Mouse (Mus musculus): ENCODE results near the gene Trim40. TPM values are rescaled to one million over a fixed set of nuclear protein-coding genes. Genes with fewer than 3 reads are reported as not detected.
A peak's percentile ranks its signal among the peaks of the same experiment; 100 is the strongest.
"Not testable (repeated sequence)": the region's sequence is repeated elsewhere in the genome, so short reads cannot be mapped to it uniquely, and the experiment has no call there.

The Trim40 gene
- polyA plus RNA-seq, 1 experiment from 2014 or later: not detected

DNA sequence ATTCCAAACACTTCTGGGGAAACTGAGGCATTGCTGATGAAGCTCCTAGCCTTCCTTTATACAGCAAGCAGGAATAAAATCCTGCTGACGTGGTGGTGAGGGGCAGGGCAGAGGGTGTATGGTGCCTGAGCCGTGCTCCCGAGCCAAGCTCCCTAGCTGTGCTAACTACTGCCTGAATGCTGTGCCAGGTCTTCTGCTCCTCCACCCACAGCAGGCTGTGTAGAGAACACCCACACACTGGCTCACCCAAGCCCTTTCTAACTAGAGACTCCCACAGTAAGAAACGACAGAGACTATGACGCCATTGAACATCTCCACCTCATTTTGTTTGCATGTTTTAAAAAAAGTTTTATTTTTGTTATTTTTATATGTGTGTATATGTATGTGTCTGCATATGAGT is 10.1 kb upstream of the Trim40 start:
- no peak for ATAC-seq (ENCODE audit: insufficient read depth, low FRiP score, low TSS enrichment)
- Histone ChIP-seq H3K4me2 (ENCODE audit: low read depth) (no peak overlapping the region), H3K36me3 (ENCODE audit: control insufficient read depth, insufficient read depth, low read length) (no peaks in the 10 kb centered on the region), H3K4me3 (ENCODE audit: low read depth, low read length) (no peak overlapping the region), H3K9me3 (ENCODE audit: control insufficient read depth, low read length) (no peaks in the 10 kb centered on the region), H3K4me1 (ENCODE audit: control insufficient read depth, insufficient read depth, low read length) (no peaks in the 10 kb centered on the region), H3K9ac (ENCODE audit: low read length) (no peak overlapping the region), H3K27ac (ENCODE audit: low read depth, low read length) (no peak overlapping the region), H3K27me3 (ENCODE audit: control insufficient read depth, insufficient read depth, low read length) (no peaks in the 10 kb centered on the region)
- WGBS: 83% methylated on average over 5 of the region's 5 CpGs
- DNase-seq (ENCODE audit: low spot score): no peak

DNA sequence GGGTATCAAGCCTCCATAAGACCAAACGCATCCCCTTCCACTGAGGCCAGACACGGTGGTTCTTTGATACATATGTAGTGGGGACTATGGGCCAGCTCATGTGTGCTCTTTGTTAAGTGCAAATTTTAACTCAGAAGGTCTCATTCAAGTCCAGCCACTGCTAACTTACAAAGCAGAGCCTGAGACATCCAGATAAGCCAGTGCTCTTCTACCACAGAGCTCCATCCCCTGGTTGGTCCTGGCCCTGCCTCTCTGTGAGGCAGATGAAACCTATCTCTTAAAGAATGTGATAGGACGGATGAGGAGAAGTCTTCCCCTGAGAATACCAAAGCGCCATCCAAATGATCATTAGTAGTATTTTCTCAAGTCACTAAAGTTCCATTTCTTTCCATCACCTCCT is 9.5 kb upstream of the Trim40 start:
- WGBS: 81% methylated on average over 4 of the region's 4 CpGs
- ATAC-seq (ENCODE audit: insufficient read depth, low FRiP score, low TSS enrichment) (no peak), DNase-seq (ENCODE audit: low spot score) (no peak)
- H3K27ac ChIP-seq (ENCODE audit: low read depth, low read length): no peak overlapping the region
- H3K4me2 ChIP-seq (ENCODE audit: low read depth): no peak overlapping the region
- H3K9me3 ChIP-seq (ENCODE audit: control insufficient read depth, low read length): no peaks in the 10 kb centered on the region
- no peaks in the 10 kb centered on the region for H3K4me1 ChIP-seq (ENCODE audit: control insufficient read depth, insufficient read depth, low read length)
- H3K4me3 ChIP-seq (ENCODE audit: low read depth, low read length): no peak overlapping the region
- no peaks in the 10 kb centered on the region for H3K27me3 ChIP-seq (ENCODE audit: control insufficient read depth, insufficient read depth, low read length)
- H3K9ac ChIP-seq (ENCODE audit: low read length): no peak overlapping the region
- no peaks in the 10 kb centered on the region for H3K36me3 ChIP-seq (ENCODE audit: control insufficient read depth, insufficient read depth, low read length)

- no peaks in the 10 kb centered on the region for H3K27me3 ChIP-seq (ENCODE audit: control insufficient read depth, insufficient read depth, low read length)
- no peaks in the 10 kb centered on the region for H3K36me3 ChIP-seq (ENCODE audit: control insufficient read depth, insufficient read depth, low read length)
- H3K4me1 ChIP-seq (ENCODE audit: control insufficient read depth, insufficient read depth, low read length): no peaks in the 10 kb centered on the region
- 69% methylated on average over 6 of the region's 6 CpGs for whole genome bisulfite sequencing
- H3K9me3 ChIP-seq (ENCODE audit: control insufficient read depth, low read length): no peaks in the 10 kb centered on the region
- no peak within 1 kb of the TSS for H3K4me3 ChIP-seq (ENCODE audit: low read depth, low read length)
- DNase-seq (ENCODE audit: low spot score) (no peak), ATAC-seq (ENCODE audit: insufficient read depth, low FRiP score, low TSS enrichment) (no peak)
- H3K9ac ChIP-seq (ENCODE audit: low read length): no peak within 1 kb of the TSS
- no peak within 1 kb of the TSS for H3K4me2 ChIP-seq (ENCODE audit: low read depth)
- no peak within 1 kb of the TSS for H3K27ac ChIP-seq (ENCODE audit: low read depth, low read length)
Measured at GRCm38 (mm10) chr17:36897552-36898205, 7.8 kb upstream of the Trim40 start, which contains the start of gene Trim31. Gene Trim31, plus strand, starts transcription at chr17:36898118.

DNA sequence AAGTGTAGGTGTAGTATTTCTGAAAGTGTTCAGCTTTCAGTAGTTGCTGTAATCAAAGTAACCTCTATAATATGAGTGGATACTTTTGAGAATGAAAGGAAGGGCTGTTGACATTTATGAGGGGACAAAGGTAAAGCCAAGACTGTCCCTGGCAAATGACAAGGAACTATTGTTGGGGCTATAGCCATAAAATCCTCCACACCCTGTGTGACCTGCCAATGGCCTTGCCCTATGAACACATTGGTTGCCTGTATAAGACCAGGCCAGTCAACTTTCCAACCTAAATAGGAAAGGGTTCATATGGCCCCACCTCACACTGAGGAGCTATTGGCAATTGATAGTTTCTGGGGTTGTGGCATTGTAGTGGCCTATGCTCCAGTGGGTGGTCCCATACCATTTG is 7.1 kb upstream of the Trim40 start:
- DNase-seq (ENCODE audit: low spot score): no peak
- H3K27ac ChIP-seq (ENCODE audit: low read depth, low read length): no peak overlapping the region
- no peak overlapping the region for H3K4me3 ChIP-seq (ENCODE audit: low read depth, low read length)
- no peak overlapping the region for H3K4me2 ChIP-seq (ENCODE audit: low read depth)
- H3K27me3 ChIP-seq (ENCODE audit: control insufficient read depth, insufficient read depth, low read length): no peaks in the 10 kb centered on the region
- no peaks in the 10 kb centered on the region for H3K4me1 ChIP-seq (ENCODE audit: control insufficient read depth, insufficient read depth, low read length)
- ATAC-seq (ENCODE audit: insufficient read depth, low FRiP score, low TSS enrichment): no peak
- H3K36me3 ChIP-seq (ENCODE audit: control insufficient read depth, insufficient read depth, low read length): no peaks in the 10 kb centered on the region
- H3K9me3 ChIP-seq (ENCODE audit: control insufficient read depth, low read length): no peaks in the 10 kb centered on the region
- no peak overlapping the region for H3K9ac ChIP-seq (ENCODE audit: low read length)

DNA sequence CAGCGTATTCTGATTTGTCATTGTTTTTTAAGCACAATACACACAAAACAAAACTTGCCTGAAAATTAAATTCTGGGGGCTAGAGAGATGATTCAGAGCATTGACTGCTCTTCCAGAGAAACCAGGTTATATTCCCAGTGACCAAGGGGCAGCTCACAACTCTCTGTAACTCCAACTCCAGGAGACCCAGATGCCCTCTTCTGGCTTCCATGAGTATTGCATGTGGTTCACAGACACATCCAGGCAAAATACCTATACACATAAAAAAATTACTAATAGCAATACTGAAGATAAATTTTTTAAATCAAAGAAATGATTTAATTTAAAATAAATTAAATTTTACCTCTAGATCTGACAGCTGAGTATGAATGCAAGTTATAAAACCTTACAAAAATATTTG is 6.7 kb upstream of the Trim40 start:
- ATAC-seq (ENCODE audit: insufficient read depth, low FRiP score, low TSS enrichment) (no peak), DNase-seq (ENCODE audit: low spot score) (peak; percentile 21)
- no peaks in the 10 kb centered on the region for H3K27me3 ChIP-seq (ENCODE audit: control insufficient read depth, insufficient read depth, low read length)
- no peaks in the 10 kb centered on the region for H3K9me3 ChIP-seq (ENCODE audit: control insufficient read depth, low read length)
- WGBS: 87% methylated on average over 1 of the region's 1 CpGs
- H3K9ac ChIP-seq (ENCODE audit: low read length): no peak overlapping the region
- no peak overlapping the region for H3K4me2 ChIP-seq (ENCODE audit: low read depth)
- no peaks in the 10 kb centered on the region for H3K4me1 ChIP-seq (ENCODE audit: control insufficient read depth, insufficient read depth, low read length)
- H3K4me3 ChIP-seq (ENCODE audit: low read depth, low read length): no peak overlapping the region
- no peak overlapping the region for H3K27ac ChIP-seq (ENCODE audit: low read depth, low read length)
- H3K36me3 ChIP-seq (ENCODE audit: control insufficient read depth, insufficient read depth, low read length): no peaks in the 10 kb centered on the region

DNA sequence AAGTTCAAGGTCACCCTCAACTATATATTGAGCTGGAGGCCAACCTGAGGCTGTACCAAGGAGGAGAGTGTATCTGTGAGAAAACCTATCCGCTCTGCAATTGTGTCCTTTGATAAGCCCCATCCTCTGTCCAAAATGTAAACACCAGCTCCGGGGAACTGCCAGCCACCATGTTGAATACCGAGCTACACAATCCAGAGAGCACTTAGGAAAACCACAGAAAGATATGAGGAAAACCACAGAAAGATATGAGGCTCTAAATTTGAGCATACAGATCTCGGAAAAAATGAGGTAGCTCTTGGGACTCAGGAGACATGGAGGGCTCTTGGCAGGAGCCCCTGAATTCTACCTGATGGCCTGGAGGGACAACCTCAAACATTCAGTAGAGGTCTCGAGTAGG is 3.5 kb upstream of the Trim40 start:
- DNase-seq (ENCODE audit: low spot score) (no peak), ATAC-seq (ENCODE audit: insufficient read depth, low FRiP score, low TSS enrichment) (no peak)
- H3K36me3 ChIP-seq (ENCODE audit: control insufficient read depth, insufficient read depth, low read length): no peaks in the 10 kb centered on the region
- H3K4me2 ChIP-seq (ENCODE audit: low read depth): no peak overlapping the region
- 85% methylated on average over 5 of the region's 5 CpGs for WGBS
- H3K9ac ChIP-seq (ENCODE audit: low read length): no peak overlapping the region
- H3K4me1 ChIP-seq (ENCODE audit: control insufficient read depth, insufficient read depth, low read length): no peaks in the 10 kb centered on the region
- H3K27me3 ChIP-seq (ENCODE audit: control insufficient read depth, insufficient read depth, low read length): no peaks in the 10 kb centered on the region
- H3K9me3 ChIP-seq (ENCODE audit: control insufficient read depth, low read length): no peaks in the 10 kb centered on the region
- no peak overlapping the region for H3K27ac ChIP-seq (ENCODE audit: low read depth, low read length)
- H3K4me3 ChIP-seq (ENCODE audit: low read depth, low read length): no peak overlapping the region

DNA sequence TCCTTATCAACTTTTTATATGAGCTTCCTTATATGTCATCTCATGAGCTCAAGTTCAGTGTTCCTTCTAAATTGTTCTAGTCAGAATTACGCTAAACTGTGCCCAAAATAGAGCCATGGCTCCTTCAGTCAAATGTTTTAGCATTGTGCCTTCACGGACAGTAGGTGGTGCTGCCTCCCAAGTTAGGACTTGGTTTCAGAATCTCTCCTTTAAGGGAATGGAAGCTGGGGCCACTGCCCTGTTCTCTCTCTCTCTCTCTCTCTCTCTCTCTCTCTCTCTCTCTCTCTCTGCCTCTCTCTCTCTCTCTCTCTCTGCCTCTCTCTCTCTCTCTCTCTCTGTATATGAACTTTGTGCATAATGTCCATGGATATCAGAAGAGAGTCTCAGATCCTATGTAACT is 2.4 kb upstream of the Trim40 start:
- no peak overlapping the region for H3K4me3 ChIP-seq (ENCODE audit: low read depth, low read length)
- H3K36me3 ChIP-seq (ENCODE audit: control insufficient read depth, insufficient read depth, low read length): no peaks in the 10 kb centered on the region
- H3K9ac ChIP-seq (ENCODE audit: low read length): no peak overlapping the region
- H3K4me1 ChIP-seq (ENCODE audit: control insufficient read depth, insufficient read depth, low read length): no peaks in the 10 kb centered on the region
- H3K4me2 ChIP-seq (ENCODE audit: low read depth): no peak overlapping the region
- ATAC-seq (ENCODE audit: insufficient read depth, low FRiP score, low TSS enrichment): no peak
- DNase-seq (ENCODE audit: low spot score): peak; percentile 38
- H3K27me3 ChIP-seq (ENCODE audit: control insufficient read depth, insufficient read depth, low read length): no peaks in the 10 kb centered on the region
- no peaks in the 10 kb centered on the region for H3K9me3 ChIP-seq (ENCODE audit: control insufficient read depth, low read length)
- no peak overlapping the region for H3K27ac ChIP-seq (ENCODE audit: low read depth, low read length)
- 22% methylated on average over 2 of the region's 2 CpGs for WGBS

DNA sequence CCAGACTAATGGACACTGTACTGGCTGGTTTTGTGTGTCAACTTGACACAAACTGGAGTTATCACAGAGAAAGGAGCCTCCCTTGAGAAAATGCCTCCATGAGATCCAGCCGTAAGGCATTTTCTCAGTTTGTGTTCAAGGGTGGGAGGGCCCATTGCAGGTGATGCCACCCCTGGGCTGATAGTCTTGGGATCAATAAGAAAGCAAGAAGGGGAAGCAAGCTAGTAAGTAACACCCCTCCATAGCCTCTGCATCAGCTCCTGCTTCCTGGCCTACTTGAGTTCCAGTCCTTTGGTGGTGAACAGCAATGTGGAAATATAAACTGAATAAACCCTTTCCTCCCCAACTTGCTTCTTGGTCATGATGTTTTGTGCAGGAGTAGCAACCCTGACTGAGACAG is 1.6 kb upstream of the Trim40 start:
- not testable (repeated sequence) for H3K4me1 ChIP-seq (ENCODE audit: control insufficient read depth, insufficient read depth, low read length); DNase-seq (ENCODE audit: low spot score); H3K27me3 ChIP-seq (ENCODE audit: control insufficient read depth, insufficient read depth, low read length); H3K36me3 ChIP-seq (ENCODE audit: control insufficient read depth, insufficient read depth, low read length); H3K9me3 ChIP-seq (ENCODE audit: control insufficient read depth, low read length); H3K9ac ChIP-seq (ENCODE audit: low read length); ATAC-seq (ENCODE audit: insufficient read depth, low FRiP score, low TSS enrichment); H3K4me2 ChIP-seq (ENCODE audit: low read depth); H3K27ac ChIP-seq (ENCODE audit: low read depth, low read length); H3K4me3 ChIP-seq (ENCODE audit: low read depth, low read length)
- WGBS: 80% methylated on average over 1 of the region's 1 CpGs

DNA sequence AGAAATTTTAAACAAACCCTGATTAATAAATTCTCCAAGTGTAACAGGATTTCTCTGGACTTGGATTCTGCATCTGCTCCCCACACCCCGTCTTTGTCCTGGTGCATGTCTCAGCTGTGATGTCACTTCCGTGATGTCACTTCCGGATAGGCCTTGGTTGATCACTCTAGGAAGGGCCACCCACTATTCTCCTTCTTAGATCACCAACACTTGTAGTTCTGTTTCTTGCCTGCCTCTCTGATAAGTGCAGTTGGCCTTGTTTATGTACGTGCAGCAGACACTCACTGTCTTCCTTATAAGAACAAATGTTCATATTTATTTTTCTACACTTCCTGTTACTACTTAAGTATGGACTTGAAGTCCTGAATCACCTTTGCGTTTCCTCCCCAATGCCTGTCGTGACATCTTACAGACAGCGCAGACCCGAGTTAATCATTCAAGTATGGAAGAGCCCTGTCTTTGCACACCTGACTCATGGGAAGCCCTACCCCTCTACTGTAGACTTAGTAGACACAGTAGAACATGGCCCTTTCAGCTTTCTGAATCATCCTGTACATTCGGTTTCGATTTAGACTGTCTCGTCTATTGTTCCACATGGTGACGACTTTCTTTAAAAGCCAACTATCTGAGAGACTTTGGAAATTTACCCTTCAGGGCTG is 4.7 kb downstream of the Trim40 start:
- Histone ChIP-seq H3K4me1 (ENCODE audit: control insufficient read depth, insufficient read depth, low read length) (no peaks in the 10 kb centered on the region), H3K9ac (ENCODE audit: low read length) (no peak overlapping the region), H3K4me2 (ENCODE audit: low read depth) (no peak overlapping the region), H3K36me3 (ENCODE audit: control insufficient read depth, insufficient read depth, low read length) (no peaks in the 10 kb centered on the region), H3K27ac (ENCODE audit: low read depth, low read length) (no peak overlapping the region), H3K27me3 (ENCODE audit: control insufficient read depth, insufficient read depth, low read length) (no peaks in the 10 kb centered on the region), H3K9me3 (ENCODE audit: control insufficient read depth, low read length) (no peaks in the 10 kb centered on the region), H3K4me3 (ENCODE audit: low read depth, low read length) (no peak overlapping the region)
- DNase-seq (ENCODE audit: low spot score) (no peak), ATAC-seq (ENCODE audit: insufficient read depth, low FRiP score, low TSS enrichment) (no peak)
- WGBS: 96% methylated on average over 12 of the region's 12 CpGs
